Mouse (Mus musculus): Measurements from ENCODE around the gene Pecam1.
"Not testable (repeated sequence)": the region's sequence is repeated elsewhere in the genome, so short reads cannot be mapped to it uniquely, and the experiment has no call there.

Pecam1 gene

DNA sequence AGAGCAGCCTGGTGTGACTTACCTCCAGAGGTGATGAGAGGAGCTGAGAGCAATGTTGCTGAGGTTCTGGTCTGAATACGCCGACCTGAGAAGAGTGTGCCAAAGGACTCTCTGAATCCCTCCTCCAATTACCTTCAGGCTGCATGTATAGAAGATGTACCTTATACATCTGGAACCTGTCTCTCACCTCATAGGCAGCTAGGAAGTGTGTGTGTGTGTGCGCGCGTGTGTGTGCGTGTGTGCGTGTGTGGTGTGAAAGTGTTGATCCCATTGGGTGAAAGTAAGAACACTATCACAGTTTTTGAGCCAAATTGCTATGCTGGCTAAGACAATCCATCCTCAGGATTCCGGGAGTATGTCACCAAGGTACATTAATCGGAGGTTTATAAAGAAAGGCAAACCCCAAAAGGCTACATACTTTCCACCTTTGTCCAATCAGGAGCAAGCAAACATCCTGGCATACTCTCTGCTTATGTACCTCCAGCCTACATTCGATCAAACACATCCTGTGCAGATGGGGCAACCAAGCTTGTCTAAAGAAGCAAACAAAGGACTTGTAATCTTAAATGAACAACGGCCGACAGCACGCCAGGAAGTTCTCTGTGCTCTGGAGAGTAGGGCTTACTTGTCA lies at the start of gene Pecam1:
Gene Pecam1, minus strand, starts transcription at position 508 of the 631 bp plus-strand sequence.
- DNase-seq (ENCODE audit: low spot score in 2 of 2): peak in 1 of 2 experiments; percentile 21

DNA sequence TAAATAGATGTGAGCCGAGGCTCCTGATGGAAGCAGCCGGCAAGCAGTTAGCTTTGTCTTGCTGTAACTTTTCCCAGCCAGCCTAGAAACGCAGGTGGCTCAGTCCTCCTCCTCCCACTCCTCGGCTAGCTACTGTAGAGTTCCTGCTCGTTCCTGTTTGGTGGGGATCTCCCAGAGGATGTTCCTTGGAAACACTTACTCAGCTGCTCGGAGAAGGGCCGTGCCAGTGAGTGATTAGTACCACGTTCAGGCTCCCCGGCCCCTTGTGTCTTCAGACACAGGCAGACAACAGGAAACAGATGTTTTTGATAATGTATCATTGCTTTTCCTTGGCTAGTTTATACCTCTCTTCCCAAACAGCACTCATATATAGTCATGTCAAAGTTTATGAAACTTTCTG lies 45.3 kb upstream of the Pecam1 start:
- DNase-seq (ENCODE audit: low spot score in 2 of 2): no peak

DNA sequence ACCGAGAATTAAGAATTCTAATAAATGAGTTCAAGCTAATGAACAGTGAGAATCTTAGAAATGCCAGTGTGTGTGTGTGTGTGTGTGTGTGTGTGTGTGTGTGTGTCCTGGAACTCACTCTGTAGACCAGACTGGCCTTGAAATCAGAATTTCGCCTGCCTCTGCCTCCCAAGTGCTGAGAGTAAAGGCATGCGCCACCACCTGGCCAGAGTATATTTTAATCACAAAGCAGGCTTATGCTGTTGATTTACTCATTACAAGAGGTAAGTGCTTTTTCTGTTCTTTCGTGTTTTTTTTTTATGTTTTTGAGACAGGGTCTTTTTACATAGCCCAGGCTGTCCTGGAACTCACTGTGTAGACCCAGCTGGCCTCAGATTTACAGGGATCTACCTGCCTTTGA lies 43.4 kb upstream of the Pecam1 start:
- no peak for DNase-seq (ENCODE audit: low spot score in 2 of 2)

GRCm38 (mm10) chr11:106789649-106790048 lies 39.2 kb upstream of the Pecam1 start:
- no peak for DNase-seq (ENCODE audit: low spot score in 2 of 2)

- peak; percentile 95 to 96 for DNase-seq (ENCODE audit: low spot score in 2 of 2)
Observed at GRCm38 (mm10) chr11:106788775-106789459, 38.5 kb upstream of the Pecam1 start, which contains the start of the genes Ddx5 and Cep95. Gene Ddx5, minus strand, starts transcription at chr11:106789185. Gene Cep95, plus strand, starts transcription at chr11:106789252.

- peak; percentile 99 to 100 for DNase-seq (ENCODE audit: low spot score in 2 of 2)
Observed at GRCm38 (mm10) chr11:106788026-106788774, 37.8 kb upstream of the Pecam1 start.

DNA sequence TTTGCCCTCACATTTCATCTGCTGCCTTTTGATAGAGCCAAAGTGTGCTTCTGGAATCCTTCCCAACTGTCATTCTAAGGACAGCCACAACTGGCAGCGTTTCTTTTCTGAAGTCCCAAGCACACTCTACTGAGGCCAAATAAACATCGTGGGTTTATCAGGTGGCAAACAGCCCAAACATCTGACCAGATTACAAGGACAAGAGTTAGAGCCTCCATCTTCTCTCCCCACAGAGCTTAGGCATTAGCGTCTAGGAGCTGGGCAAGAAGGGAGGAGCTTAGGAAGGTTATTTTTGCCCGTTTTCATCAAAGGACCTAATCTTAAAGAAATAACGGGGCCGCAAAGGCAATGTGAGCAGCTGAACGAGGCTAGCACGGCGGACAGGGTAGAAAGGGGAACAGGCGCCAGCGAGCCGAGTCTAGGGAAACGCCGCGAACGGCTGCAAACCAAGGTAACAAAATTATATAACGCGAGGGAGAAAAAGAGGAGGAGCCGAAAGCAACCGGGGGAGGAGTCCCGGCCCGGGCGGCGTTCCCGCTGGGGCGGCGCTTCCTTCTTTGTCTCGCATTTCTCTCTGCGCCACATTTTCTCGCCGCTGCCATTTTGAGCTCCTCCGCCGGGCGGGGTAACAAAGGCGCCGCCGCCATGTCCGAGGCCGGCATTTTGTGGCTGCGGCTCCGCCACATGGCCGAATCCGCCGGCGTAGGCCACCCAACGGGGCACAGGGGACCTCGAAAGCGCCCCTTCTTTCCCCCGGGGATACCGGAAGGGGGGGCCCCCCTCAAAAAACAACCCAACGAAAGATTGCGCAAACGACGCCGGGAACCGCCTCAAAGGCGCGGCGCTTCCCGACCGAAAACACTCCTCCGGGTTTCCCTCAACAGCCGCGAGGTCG lies 37.0 kb upstream of the Pecam1 start:
- DNase-seq (ENCODE audit: low spot score in 2 of 2): peak; percentile 85 to 87

GRCm38 (mm10) chr11:106785043-106785442 lies 34.6 kb upstream of the Pecam1 start:
- no peak for DNase-seq (ENCODE audit: low spot score in 2 of 2)

GRCm38 (mm10) chr11:106784476-106784875 lies 34.0 kb upstream of the Pecam1 start:
- DNase-seq (ENCODE audit: low spot score in 2 of 2): no peak

DNA sequence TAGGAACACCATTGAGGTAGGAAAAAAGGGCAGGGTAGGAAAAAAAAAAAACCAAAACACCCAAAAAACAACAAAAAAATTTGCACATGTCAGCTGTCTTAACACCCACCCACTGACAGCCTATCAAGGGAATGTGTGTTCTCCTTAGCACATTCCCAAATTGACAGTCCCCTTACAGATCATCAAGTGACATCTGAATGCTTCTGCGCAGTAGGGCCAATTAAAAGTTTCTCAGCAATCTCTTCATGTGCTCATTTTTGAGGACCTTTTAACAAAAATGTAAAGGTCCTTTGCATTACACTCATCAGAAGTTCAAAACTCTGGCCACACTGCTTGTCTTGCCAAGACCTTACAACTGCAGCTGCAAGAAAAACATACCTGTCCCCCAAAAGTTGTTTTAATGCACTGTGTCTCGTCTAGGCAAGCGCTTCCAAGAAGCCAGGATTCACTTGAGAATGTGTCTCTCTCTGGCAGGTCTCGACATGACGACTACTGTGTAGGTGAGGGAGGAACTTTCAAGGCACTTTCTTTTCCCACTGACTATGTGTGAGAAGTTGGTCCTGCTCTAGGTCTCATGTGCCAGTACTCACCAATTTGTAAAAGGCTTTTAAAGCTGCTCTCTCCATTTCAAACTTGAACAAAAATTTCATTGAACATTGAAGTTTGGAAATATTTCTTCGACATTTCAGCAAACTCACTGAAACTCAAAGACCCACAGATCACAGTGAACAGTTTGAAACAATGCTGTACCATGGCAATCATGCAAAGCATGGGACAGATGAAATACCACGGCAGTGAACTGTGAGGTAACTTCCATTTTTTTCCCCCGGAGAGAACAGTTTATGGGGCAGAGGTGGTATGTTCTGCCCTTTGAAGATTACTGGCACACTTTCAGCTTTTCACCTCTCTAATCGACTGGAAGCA lies 32.7 kb upstream of the Pecam1 start:
- no peak for DNase-seq (ENCODE audit: low spot score in 2 of 2)

DNA sequence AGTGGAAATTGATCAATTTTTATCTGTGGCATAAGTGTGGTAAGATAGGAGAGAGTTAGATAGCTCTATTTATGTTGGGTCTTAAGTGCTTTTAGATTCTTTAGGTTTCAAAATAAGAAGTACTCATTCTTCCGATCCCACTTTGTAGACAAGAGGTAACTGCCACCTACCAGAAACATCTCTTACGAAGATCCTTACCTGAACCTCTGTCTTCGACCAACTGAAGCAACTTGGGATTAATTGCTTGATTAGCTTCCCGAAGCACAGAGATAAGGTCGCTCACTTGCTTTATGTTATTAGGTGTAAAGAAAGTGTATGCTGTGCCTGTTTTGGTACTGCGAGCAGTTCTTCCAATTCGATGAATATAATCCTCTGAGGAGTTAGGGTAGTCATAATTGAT lies 31.8 kb upstream of the Pecam1 start:
- DNase-seq (ENCODE audit: low spot score in 2 of 2): not testable (repeated sequence)

DNA sequence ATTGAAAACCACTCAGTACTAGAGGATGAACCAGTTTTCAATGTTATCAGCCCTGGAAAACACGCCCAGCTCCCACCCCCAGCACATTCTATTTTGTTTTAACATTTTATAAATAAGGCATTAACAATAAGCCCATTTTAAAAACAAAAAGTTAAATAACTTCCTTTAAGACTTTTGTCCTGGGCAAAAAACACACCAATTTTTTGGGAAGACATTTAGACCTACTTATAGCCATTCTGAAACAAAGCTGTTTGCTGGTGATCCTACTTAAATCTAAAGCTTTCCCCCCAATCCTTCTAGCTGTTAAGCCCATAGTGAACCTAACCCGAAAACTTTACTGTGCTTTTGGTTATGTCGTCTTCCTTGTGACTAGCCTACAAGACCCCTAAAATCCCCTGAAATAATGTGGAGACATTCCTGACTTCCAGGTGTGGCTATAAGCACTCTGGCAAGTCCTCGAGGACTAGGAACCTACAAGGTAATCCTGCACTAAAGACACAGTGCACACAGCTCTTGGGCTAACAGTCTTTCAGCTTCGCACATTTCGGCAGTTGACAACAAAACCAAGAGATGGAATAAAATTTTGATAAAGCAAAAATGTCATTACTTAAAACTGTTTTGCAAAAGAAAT lies 30.3 kb upstream of the Pecam1 start:
- DNase-seq (ENCODE audit: low spot score in 2 of 2): no peak

GRCm38 (mm10) chr11:106780089-106780425 lies 29.6 kb upstream of the Pecam1 start:
- DNase-seq (ENCODE audit: low spot score in 2 of 2): no peak

DNA sequence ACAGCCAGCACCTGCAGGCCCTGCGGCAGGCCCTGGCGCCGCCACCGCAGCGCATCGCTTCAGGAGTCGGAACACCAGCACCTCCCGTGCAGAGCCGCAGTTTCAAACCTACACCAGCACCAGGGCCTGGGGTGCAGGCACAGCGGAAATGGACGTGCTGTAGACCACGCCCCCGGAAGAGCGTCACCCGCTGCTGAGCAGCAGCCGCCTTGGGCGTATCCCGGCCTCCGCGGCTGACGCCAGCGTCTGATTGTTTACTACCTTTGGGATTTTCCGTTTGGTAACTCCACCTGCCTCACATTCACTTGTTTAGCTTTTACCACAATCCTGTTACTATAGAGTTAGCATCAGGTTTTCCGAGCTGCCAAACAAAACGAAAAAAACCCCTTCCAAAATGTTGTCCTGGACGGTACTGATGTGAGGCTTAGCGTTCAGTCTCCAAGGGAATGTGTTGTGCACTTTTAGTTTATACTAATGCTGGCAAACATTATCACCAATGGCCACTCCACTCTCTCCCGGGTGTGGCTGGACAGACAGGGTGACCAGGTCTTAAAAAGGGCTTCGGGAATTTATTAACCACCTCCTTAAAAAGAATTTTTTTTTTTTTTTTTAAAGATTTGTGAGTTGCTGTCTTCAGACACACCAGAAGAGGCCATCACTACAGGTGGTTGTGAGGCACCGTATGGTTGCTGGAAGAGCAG lies 29.1 kb upstream of the Pecam1 start, which contains the start of gene Polg2:
Gene Polg2, minus strand, starts transcription at position 150 of the 701 bp plus-strand sequence.
- DNase-seq (ENCODE audit: low spot score in 2 of 2): peak; percentile 79 to 87

DNA sequence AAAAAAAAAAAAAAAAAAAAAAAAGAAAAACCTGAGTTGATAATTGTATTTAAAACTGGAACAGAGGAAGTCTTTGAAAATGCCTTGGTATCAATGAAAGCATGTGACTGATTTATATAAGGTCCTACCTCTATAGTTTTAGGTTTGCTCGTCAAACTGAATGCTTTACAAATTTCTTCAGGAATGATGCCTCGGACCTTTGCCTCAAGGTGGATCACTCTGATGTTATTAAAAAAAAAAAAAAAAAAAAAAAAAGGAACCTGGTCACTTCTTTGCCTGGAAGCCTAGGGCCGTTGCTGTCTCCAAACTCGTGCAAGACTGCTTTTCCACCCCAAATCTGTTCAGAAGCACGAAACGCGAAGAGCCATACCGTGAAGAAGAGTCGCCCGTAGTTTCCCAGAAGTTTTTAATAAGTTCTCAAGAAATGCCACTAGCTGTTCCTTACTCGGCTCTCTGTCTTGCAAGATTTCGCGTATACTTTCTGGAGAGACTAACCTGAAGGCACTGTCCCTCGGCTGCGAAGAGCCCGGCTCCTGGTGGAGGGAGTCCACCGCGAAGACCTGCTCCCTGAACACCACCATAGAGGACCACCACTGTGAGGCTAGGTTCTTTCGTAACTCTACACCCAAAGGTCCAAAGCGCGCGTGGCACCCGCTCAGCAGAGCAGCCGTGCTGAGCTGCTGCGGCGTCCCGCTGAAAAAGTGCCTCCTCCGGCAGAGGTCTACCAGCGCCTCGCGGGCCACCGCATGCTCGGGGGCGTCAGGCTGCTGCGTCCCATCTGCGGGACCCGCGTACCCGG lies 28.4 kb upstream of the Pecam1 start:
- no peak for DNase-seq (ENCODE audit: low spot score in 2 of 2)

GRCm38 (mm10) chr11:106778132-106778531 lies 27.7 kb upstream of the Pecam1 start:
- no peak for DNase-seq (ENCODE audit: low spot score in 2 of 2)

DNA sequence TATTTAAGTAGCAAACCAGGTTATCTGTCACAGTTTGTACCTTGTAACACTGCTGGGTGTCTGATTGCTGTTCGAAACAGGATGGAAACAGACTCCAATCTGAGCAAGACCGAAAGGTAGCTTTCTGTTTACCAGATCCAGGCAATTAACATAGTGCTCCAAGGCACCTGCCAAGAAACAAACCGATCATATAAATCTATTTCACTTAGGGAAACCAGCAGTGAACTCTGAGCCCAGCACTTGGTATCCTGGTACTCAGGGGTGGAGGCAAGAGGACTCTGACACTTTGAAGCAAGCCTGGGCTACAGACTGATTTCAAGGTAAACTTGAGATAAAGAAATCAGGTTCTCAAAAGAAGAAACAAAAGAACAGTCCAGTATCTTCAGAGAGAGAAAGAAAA lies 27.0 kb upstream of the Pecam1 start:
- DNase-seq (ENCODE audit: low spot score in 2 of 2): no peak

DNA sequence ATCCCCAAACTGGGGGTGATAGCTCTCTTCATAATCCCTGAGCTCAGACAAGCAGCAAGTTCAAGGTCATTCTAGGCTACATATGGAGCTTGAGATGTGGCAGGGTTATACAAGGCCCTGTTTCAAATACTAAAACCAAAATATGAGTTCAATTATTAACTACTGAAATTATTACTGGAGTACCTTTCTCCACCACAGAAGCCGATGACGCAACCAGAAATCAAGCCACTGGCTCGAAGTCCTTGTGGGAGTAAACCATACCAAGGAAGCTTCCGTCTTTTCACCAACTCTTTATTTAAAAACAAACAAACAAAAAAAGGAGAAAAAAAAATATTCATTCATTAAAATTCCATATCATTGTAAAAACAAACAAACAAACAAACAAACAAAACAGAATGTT lies 26.5 kb upstream of the Pecam1 start:
- DNase-seq (ENCODE audit: low spot score in 2 of 2): no peak

GRCm38 (mm10) chr11:106773061-106773460 lies 22.6 kb upstream of the Pecam1 start:
- no peak for DNase-seq (ENCODE audit: low spot score in 2 of 2)

Data from spleen, postnatal 14 days (tissue).